Mouse (Mus musculus): ENCODE measurements around the gene Cab39l.

Cab39l gene

GRCm38 (mm10) chr14:59440558-59441471 is at the start of gene Cab39l, which contains the start of gene Setdb2:
Cab39l (plus strand) TSS chr14:59440972.
Setdb2 (minus strand) TSS chr14:59440884.
- under 1% methylated on average over 66 of the region's 66 CpGs for WGBS

GRCm38 (mm10) chr14:59395281-59395680 is 45.5 kb upstream of the Cab39l start, which contains the start of gene Phf11c:
Phf11c (minus strand) TSS chr14:59395381.
- WGBS = 93% methylated on average over 3 of the region's 3 CpGs

GRCm38 (mm10) chr14:59396999-59397398 is 43.8 kb upstream of the Cab39l start:
- WGBS = 82% methylated on average over 2 of the region's 2 CpGs

GRCm38 (mm10) chr14:59414979-59415378 is 25.8 kb upstream of the Cab39l start:
- 94% methylated on average over 2 of the region's 2 CpGs for WGBS

- WGBS = 88% methylated on average over 4 of the region's 4 CpGs
Measured at GRCm38 (mm10) chr14:59418171-59418570, 22.6 kb upstream of the Cab39l start.

GRCm38 (mm10) chr14:59422912-59423663 is 17.7 kb upstream of the Cab39l start:
- 94% methylated on average over 11 of the region's 11 CpGs for WGBS

- WGBS = 95% methylated on average over 1 of the region's 1 CpGs
Measured at GRCm38 (mm10) chr14:59430556-59430955, 10.2 kb upstream of the Cab39l start.

- WGBS = 73% methylated on average over 2 of the region's 2 CpGs
Measured at GRCm38 (mm10) chr14:59433902-59434301, 6.9 kb upstream of the Cab39l start.

- WGBS = 80% methylated on average over 3 of the region's 3 CpGs
Measured at GRCm38 (mm10) chr14:59437398-59437797, 3.4 kb upstream of the Cab39l start.

- WGBS = 84% methylated on average over 2 of the region's 2 CpGs
Measured at GRCm38 (mm10) chr14:59438505-59438904, 2.3 kb upstream of the Cab39l start.

GRCm38 (mm10) chr14:59440039-59440438 is 733 bp upstream of the Cab39l start:
- 6% methylated on average over 7 of the region's 7 CpGs for WGBS

- 6% methylated on average over 6 of the region's 6 CpGs for WGBS
Measured at GRCm38 (mm10) chr14:59441472-59441805, 667 bp downstream of the Cab39l start.

GRCm38 (mm10) chr14:59445421-59445820 is 4.6 kb downstream of the Cab39l start:
- WGBS = 92% methylated on average over 1 of the region's 1 CpGs

- WGBS = 61% methylated on average over 2 of the region's 2 CpGs
Measured at GRCm38 (mm10) chr14:59466503-59466902, 25.7 kb downstream of the Cab39l start.

GRCm38 (mm10) chr14:59467798-59468197 is 27.0 kb downstream of the Cab39l start:
- WGBS = 72% methylated on average over 1 of the region's 1 CpGs

- WGBS = 86% methylated on average over 1 of the region's 1 CpGs
Measured at GRCm38 (mm10) chr14:59470781-59471180, 30.0 kb downstream of the Cab39l start.

- WGBS = 44% methylated on average over 6 of the region's 6 CpGs
Measured at GRCm38 (mm10) chr14:59478699-59479098, 37.9 kb downstream of the Cab39l start.

GRCm38 (mm10) chr14:59485247-59485810 is 44.6 kb downstream of the Cab39l start:
- 92% methylated on average over 4 of the region's 4 CpGs for WGBS

- WGBS = 86% methylated on average over 4 of the region's 4 CpGs
Measured at GRCm38 (mm10) chr14:59492376-59492775, 51.6 kb downstream of the Cab39l start.

GRCm38 (mm10) chr14:59497928-59498327 is 57.2 kb downstream of the Cab39l start:
- 95% methylated on average over 5 of the region's 5 CpGs for WGBS

GRCm38 (mm10) chr14:59504831-59505230 is 64.1 kb downstream of the Cab39l start:
- WGBS = 89% methylated on average over 8 of the region's 8 CpGs

GRCm38 (mm10) chr14:59506139-59506538 is 65.4 kb downstream of the Cab39l start:
- 70% methylated on average over 4 of the region's 4 CpGs for WGBS

All from cerebral cortex, adult 2 months (tissue).